Mouse (Mus musculus) heart, embryonic 13.5 days (tissue): ENCODE results near the gene Creld1. TPM values are rescaled to one million over a fixed set of nuclear protein-coding genes. Genes with fewer than 3 reads are reported as not detected.

Experiments used
- microRNA-seq: library from miRNA; unstranded; fragments of <30 nt; microRNA quantifications from one replicate; pipeline ENCODE4, GENCODE M21; 2016
- polyA plus RNA-seq: library from polyadenylated mRNA; unstranded; fragments of >200 nt; fragmentation: Nextera tagmentation; extraction: Ambion mirVana; gene quantifications from 2 replicates; pipeline ENCODE4 v1.2.1, GENCODE M21; 2015

The Creld1 gene
- polyA plus RNA-seq, 1 experiment from 2014 or later: 37.6 TPM

Small RNAs within 50 kb of the gene (microRNA-seq; reads per million reads assigned to microRNA genes)
- gene Gm23365: not detected

Other genes with a start within 250 kb of the Creld1 start
- 23.5 and 23.6 TPM in 2 replicates for gene Mtmr14, start 245.5 kb upstream of the Creld1 start, polyA plus RNA-seq
- gene Cpne9, start 201.0 kb upstream of the Creld1 start, polyA plus RNA-seq: 0.22 TPM in 1 of 2 replicates, not detected in the other
- gene Brpf1, start 176.2 kb upstream of the Creld1 start, polyA plus RNA-seq: 11.1 and 11.6 TPM in 2 replicates
- gene Ogg1, start 156.3 kb upstream of the Creld1 start, polyA plus RNA-seq: 9.5 and 11.6 TPM in 2 replicates
- gene Camk1, start 139.3 kb upstream of the Creld1 start, polyA plus RNA-seq: 109 and 115 TPM in 2 replicates
- 39.6 and 41.5 TPM in 2 replicates for gene Tada3, start 105.4 kb upstream of the Creld1 start, polyA plus RNA-seq
- gene Arpc4, start 105.2 kb upstream of the Creld1 start, polyA plus RNA-seq: 264 and 283 TPM in 2 replicates
- 1.7 and 2.0 TPM in 2 replicates for gene Ttll3, start 94.0 kb upstream of the Creld1 start, polyA plus RNA-seq
- gene Rpusd3, start 64.0 kb upstream of the Creld1 start, polyA plus RNA-seq: 13.6 and 17.9 TPM in 2 replicates
- not detected in 2 replicates for gene Cidec, start 47.5 kb upstream of the Creld1 start, polyA plus RNA-seq
- gene Jagn1, start 40.7 kb upstream of the Creld1 start, polyA plus RNA-seq: 59.5 and 67.6 TPM in 2 replicates
- 1.1 and 1.2 TPM in 2 replicates for gene Il17re, start 24.8 kb upstream of the Creld1 start, polyA plus RNA-seq
- gene Il17rc, start 11.9 kb upstream of the Creld1 start, polyA plus RNA-seq: 4.4 and 6.7 TPM in 2 replicates
- 0.20 and 0.36 TPM in 2 replicates for gene Prrt3, start 18.6 kb downstream of the Creld1 start, polyA plus RNA-seq
- gene Emc3, start 48.4 kb downstream of the Creld1 start, polyA plus RNA-seq: 76.5 and 86.7 TPM in 2 replicates
- gene Fancd2, start 48.4 kb downstream of the Creld1 start, polyA plus RNA-seq: 7.7 and 8.0 TPM in 2 replicates
- gene Fancd2os, start 117.4 kb downstream of the Creld1 start, polyA plus RNA-seq: 0.13 TPM in 1 of 2 replicates, not detected in the other
- 162 and 177 TPM in 2 replicates for gene Brk1, start 121.5 kb downstream of the Creld1 start, polyA plus RNA-seq
- 24.2 and 28.9 TPM in 2 replicates for gene Vhl, start 140.7 kb downstream of the Creld1 start, polyA plus RNA-seq
- 5.2 and 6.2 TPM in 2 replicates for gene Irak2, start 155.2 kb downstream of the Creld1 start, polyA plus RNA-seq
- 0.52 and 0.65 TPM in 2 replicates for gene Tatdn2, start 213.8 kb downstream of the Creld1 start, polyA plus RNA-seq
- gene Ghrl, start 236.6 kb downstream of the Creld1 start, polyA plus RNA-seq: not detected in 2 replicates